19 mouse cellular contexts compared by ENCODE assay signal in the genomic region with DNA sequence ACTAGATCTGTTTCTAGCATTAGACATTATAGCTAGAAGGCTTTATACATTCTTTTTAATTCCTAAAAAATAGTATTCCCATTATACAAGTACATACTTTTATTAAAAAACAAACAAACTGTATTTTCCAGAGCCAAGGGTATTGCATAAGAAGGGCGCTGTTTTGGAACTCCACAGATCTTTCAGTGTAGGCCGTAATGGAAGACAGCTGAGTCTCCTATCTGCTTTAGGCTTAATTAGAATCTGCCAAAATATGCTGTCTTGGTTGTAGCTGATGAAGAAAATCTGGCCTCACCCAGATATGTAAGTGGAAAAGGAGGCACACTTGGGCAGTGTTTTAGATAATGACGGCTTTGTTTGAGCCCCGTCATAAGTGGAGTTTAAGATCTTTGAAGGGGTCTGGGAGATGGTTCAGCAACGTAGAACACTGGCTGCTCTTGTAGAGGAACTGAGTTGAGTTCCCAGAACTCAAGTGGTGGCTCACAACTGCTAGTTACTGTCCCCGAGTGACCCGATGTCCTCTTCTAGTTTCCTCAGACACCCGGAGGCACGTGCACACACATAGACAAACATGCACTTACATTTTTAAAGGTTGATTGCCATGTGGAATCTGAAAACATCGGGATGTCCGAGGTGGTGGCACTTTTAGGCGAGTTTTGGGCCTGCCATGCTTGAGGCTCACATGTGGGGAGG.
A peak's percentile ranks its signal among the peaks of the same experiment; 100 is the strongest.
DNase-seq lines count a peak whose midpoint lies in the region; ATAC-seq and TF ChIP-seq lines count a peak whose summit lies in the region.
"Had no signal": no experiment of that assay in that cellular context is flagged by ENCODE, and none has a peak within 500 bp of the region (broad histone marks: within the 10 kb centered on the region; RNA-seq: fewer than 3 reads in every experiment).

No protein-coding gene starts in this region.

- H3K9ac ChIP-seq in lung, embryonic 15.5 days = no peak overlapping the region
- H3K9ac ChIP-seq in lung, postnatal 0 days (replicated peaks; ENCODE audit: low read depth) = no peak overlapping the region
- H3K9ac ChIP-seq: embryonic facial prominence, embryonic 12.5 days; forebrain, embryonic 15.5 days; heart, embryonic 12.5 days; hindbrain, embryonic 12.5 days had no signal

- peaks cover 14% of the 10 kb centered on the region; the same call in 1 of the 2 replicates for H3K4me1 ChIP-seq in lung, embryonic 15.5 days
- H3K4me1 ChIP-seq in lung, postnatal 0 days (ENCODE audit: insufficient read depth, low read depth, low read length) = no peaks in the 10 kb centered on the region; the same call in 1 of the 2 replicates
- no peaks in the 10 kb centered on the region for H3K4me1 ChIP-seq in limb, embryonic 10.5 days
- H3K4me1 ChIP-seq: embryonic facial prominence, embryonic 12.5 days; forebrain, embryonic 15.5 days; heart, embryonic 12.5 days; hindbrain, embryonic 12.5 days had no signal

- H3K27me3 ChIP-seq in lung, embryonic 15.5 days = no peaks in the 10 kb centered on the region
- no peaks in the 10 kb centered on the region for H3K27me3 ChIP-seq in lung, postnatal 0 days (replicated peaks; ENCODE audit: insufficient read depth, low read length)
- H3K27me3 ChIP-seq in limb, embryonic 10.5 days (ENCODE audit: low read depth, poor library complexity, severe bottlenecking) = no peaks in the 10 kb centered on the region
- H3K27me3 ChIP-seq: embryonic facial prominence, embryonic 12.5 days; forebrain, embryonic 15.5 days; heart, embryonic 12.5 days; hindbrain, embryonic 12.5 days had no signal

- peak; percentile 67 for TF ChIP-seq EP300 in lung, postnatal 0 days (IDR thresholded peaks at IDR 0.05)

- H3K4me2 ChIP-seq in lung, embryonic 15.5 days = no peak overlapping the region
- no peak overlapping the region for H3K4me2 ChIP-seq in lung, postnatal 0 days (replicated peaks; ENCODE audit: low read depth, low read length)
- H3K4me2 ChIP-seq: embryonic facial prominence, embryonic 12.5 days; forebrain, embryonic 15.5 days; heart, embryonic 12.5 days; hindbrain, embryonic 12.5 days had no signal

- no peak overlapping the region for H3K4me3 ChIP-seq in lung, embryonic 15.5 days
- no peak overlapping the region for H3K4me3 ChIP-seq in lung, postnatal 0 days (ENCODE audit: low read depth, low read length)
- H3K4me3 ChIP-seq in limb, embryonic 10.5 days = no peak overlapping the region
- H3K4me3 ChIP-seq: embryonic facial prominence, embryonic 12.5 days; forebrain, embryonic 15.5 days; heart, embryonic 12.5 days; hindbrain, embryonic 12.5 days had no signal

- H3K27ac ChIP-seq in lung, embryonic 15.5 days = peak overlapping the region; percentile 35; the same call in 1 of the 2 replicates
- H3K27ac ChIP-seq in lung, postnatal 0 days (ENCODE audit: low read length) = peak overlapping the region; percentile 68
- H3K27ac ChIP-seq in limb, embryonic 10.5 days = no peak overlapping the region
- H3K27ac ChIP-seq: embryonic facial prominence, embryonic 12.5 days; forebrain, embryonic 15.5 days; hindbrain, embryonic 12.5 days had no signal

- no peak for ATAC-seq in lung, embryonic 15.5 days (ENCODE audit: borderline replicate concordance, extremely low read depth, low FRiP score, low TSS enrichment)
- ATAC-seq in lung, postnatal 0 days = peak; percentile 82
- ATAC-seq: forebrain, embryonic 15.5 days; hindbrain, embryonic 16.5 days; inflammation-experienced regulatory T-cells, adult 6 months had no signal

- WGBS in lung, embryonic 15.5 days = 51% methylated on average over 12 of the region's 12 CpGs
- WGBS in lung, postnatal 0 days = 40% methylated on average over 12 of the region's 12 CpGs
- WGBS in limb, embryonic 10.5 days = 86% methylated on average over 12 of the region's 12 CpGs

- no peaks in the 10 kb centered on the region for H3K36me3 ChIP-seq in lung, embryonic 15.5 days
- H3K36me3 ChIP-seq in lung, postnatal 0 days (ENCODE audit: insufficient read depth, low read length) = no peaks in the 10 kb centered on the region
- H3K36me3 ChIP-seq in limb, embryonic 10.5 days = no peaks in the 10 kb centered on the region
- H3K36me3 ChIP-seq: embryonic facial prominence, embryonic 12.5 days; forebrain, embryonic 15.5 days; heart, embryonic 12.5 days; hindbrain, embryonic 12.5 days had no signal

- TF ChIP-seq CTCF in lung, postnatal 0 days (IDR thresholded peaks at IDR 0.05) = no peak

- H3K9me3 ChIP-seq in lung, embryonic 15.5 days = no peaks in the 10 kb centered on the region
- no peaks in the 10 kb centered on the region for H3K9me3 ChIP-seq in lung, postnatal 0 days (ENCODE audit: low read length)
- no peaks in the 10 kb centered on the region for H3K9me3 ChIP-seq in limb, embryonic 10.5 days (replicated peaks)
- H3K9me3 ChIP-seq: embryonic facial prominence, embryonic 12.5 days; forebrain, embryonic 15.5 days; heart, embryonic 12.5 days; hindbrain, embryonic 12.5 days had no signal

- peak; percentile 28 to 46 for DNase-seq in heart, adult 9 months (ENCODE audit: low spot score in 2 of 2)
- DNase-seq in heart, adult 8-10 months (ENCODE audit: low spot score) = no peak
- DNase-seq in lung, postnatal 0 days (ENCODE audit: low spot score) = peak; percentile 83
- DNase-seq in lung, postnatal 4 days = peak; percentile 21 to 29
- DNase-seq in limb, embryonic 10.5 days (ENCODE audit: low spot score) = no peak
- no peak for DNase-seq in spleen, adult 18-20 months
- DNase-seq: adrenal gland, adult 8-10 months; adrenal gland, postnatal 36 days; cerebellum, adult 11 months; cerebellum, adult 8-10 months; cerebellum, postnatal 25 days; gastrocnemius, postnatal 10 days had no signal

Comparison
In these comparisons a context has a peak if more than half of its experiments do, and no peak if none do; other contexts are left out.
1. DNase-seq: peak in heart, adult 9 months (2 of 2), lung, postnatal 0 days (single experiment) and lung, postnatal 4 days (2 of 2); none in heart, adult 8-10 months (single experiment), limb, embryonic 10.5 days (single experiment) and spleen, adult 18-20 months (0 of 2).